Mouse (Mus musculus) monocyte, adult 5-6 weeks (primary cell): ENCODE data around the gene Nfe2l2. TPM values are rescaled to one million over a fixed set of nuclear protein-coding genes. Genes with fewer than 3 reads are reported as not detected.

Experiments
- ATAC-seq: fragments of 153-309, 156-312 bp; replicated peaks from 2 replicates; pipeline ENCODE4 v1.8.0; 2017; ENCODE audit warnings: mild to moderate bottlenecking; ENCODE audit not compliant: low TSS enrichment, insufficient number of reproducible peaks, severe bottlenecking, poor library complexity, low FRiP score
- total RNA-seq: library from RNA; stranded (forward); fragments of 200-1000, 200-491, 200-594 nt; gene quantifications from 3 replicates; pipeline ENCODE4 v1.2.3, GENCODE M21; 2017

The Nfe2l2 gene
- 147 to 253 TPM (median 230 TPM) in 3 replicates for total RNA-seq

DNA sequence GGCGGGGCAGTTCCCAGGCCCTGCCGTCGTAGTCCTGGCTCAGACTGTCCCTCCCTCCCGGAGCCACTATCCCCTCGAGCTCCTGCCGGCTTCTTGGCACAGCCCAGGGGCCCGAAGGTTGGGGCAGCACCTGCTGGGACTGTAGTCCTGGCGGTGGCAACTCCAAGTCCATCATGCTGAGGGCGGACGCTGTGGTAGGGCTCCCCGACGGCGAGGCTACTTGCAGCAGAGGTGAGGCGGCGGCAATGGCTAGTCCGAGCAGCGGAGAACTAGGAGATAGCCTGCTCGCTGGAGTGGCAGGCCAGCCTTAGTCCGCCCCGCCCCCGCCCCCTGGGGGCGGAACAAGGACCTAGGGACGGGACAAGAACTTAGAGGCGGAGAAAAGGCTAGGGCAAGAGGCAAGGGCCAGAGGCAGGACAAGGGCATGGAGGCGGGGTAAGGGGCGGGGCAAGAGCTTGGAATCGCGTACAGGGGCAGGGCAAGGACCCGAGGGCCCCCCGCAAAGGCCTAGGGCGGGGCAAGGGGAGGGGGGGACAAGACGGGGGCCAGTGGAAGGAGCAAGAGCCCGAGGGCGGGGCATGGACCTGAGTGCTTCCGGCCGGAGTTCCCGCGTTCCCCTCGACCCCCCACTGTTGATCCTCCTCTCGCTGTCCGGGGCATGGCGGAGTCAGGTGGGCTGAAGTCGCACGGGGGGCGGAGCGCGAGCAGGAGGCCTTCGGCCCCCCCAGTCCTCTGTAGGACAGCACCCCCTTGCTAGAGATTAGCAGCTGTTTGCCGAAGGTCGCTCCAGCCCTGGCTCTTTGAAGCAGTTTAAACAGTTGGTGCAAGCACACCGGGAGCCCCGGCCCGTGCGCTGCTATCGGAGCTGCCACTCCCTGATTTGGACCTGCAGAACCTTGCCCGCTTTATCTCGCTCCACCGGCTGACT is at the start of gene Nfe2l2:
Gene Nfe2l2 (minus strand): TSS at position 408 of the 928 bp plus-strand sequence.
- peak; percentile 84 for ATAC-seq

GRCm38 (mm10) chr2:75752306-75753175 is 48.1 kb upstream of the Nfe2l2 start:
- no peak for ATAC-seq

DNA sequence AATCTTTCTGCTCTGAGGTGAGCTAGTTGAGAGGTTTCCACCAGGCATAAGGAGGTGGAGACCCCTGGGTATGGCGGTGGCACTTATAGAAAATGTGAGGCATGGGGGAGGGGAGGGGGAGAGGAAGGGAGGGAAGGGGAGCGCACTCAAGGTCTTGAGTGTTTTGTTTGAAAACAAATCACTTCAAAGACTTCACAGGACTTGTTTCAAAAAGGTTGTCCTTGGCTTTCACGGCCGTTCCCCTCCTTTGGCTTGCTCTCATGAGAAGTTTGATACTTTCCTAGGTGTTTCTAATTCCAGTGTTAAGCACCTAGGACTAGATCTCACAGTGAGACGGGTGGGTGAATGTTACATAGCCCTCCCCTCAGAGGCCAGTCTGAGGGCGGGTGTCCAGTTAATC is 47.5 kb upstream of the Nfe2l2 start:
- no peak for ATAC-seq

- no peak for ATAC-seq
Measured at GRCm38 (mm10) chr2:75750869-75751268, 46.4 kb upstream of the Nfe2l2 start.

DNA sequence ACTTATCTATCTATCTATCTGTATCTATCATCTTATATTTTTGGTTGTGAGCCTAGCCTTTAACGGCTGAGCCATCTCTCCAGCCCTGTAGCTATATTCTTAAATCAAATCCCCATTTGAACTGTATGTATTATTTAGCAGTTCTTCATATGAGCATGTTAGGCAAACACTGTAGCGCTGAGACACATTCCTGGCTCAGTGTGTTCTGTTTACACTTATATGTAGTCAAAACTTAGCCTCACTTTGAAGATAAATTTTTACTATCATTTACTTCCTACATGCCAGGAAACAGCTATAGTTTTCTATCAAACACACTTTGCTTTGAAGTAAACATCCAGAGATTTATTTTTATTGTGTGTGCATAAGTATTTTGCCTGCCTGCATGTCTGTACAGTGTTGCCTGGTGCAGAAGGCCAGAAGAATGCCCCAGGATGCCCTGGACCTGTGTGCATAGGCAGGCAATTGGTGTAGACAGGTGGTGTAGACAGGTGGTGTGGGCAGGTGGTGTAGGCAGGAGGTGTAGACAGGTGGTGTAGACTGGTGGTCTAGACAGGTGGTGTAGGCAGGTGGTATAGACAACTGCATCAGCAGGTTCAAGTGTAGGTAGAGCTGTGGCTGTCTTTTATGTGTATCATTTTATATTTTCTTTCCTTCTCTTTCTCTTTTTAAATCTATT is 45.7 kb upstream of the Nfe2l2 start:
- ATAC-seq, result no peak

DNA sequence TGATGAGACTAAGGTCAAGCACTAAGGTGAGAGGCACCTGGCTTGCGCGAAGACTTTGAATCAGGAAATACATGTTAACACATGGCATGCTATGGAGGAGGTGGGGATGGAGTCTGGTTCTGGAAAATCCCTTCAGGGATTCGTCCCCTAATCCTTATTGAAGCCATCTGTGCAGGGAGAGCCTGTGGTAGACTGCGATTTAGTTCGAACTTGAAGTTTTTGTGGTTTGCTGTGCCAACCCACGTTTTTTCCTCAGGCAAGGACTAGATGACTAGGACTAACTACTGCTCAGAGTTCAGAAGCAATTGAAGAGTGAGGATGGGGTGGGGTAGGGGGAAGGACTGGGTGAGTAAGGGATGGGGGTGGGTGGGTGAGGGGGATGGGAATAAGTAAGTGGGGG is 44.4 kb upstream of the Nfe2l2 start:
- no peak for ATAC-seq

DNA sequence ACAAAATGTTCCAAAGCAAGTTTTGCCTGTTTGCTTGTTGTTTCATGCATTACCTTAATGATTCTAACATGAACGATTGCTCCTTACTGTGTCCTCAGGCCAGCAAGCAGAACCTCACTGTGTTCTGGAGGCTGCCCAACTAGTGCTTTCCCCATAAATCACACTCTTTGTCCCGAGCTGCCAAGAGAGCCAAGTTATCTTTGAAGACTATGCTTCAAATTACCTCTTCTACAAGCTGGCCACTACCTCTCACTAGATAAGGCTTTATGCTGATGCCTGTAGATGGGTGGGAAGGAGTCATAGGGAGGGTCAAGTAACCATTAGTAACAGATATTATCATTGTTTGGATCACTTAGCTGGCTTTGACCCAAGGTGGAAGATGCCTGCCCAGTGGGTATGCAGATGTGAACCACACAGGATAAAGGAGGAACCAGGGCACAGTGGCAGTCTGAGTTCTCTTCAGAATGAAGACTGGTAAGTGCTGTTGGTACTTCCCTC is 32.6 kb upstream of the Nfe2l2 start:
- ATAC-seq, result peak; percentile 82

GRCm38 (mm10) chr2:75734196-75734865 is 29.9 kb upstream of the Nfe2l2 start:
- no peak for ATAC-seq

DNA sequence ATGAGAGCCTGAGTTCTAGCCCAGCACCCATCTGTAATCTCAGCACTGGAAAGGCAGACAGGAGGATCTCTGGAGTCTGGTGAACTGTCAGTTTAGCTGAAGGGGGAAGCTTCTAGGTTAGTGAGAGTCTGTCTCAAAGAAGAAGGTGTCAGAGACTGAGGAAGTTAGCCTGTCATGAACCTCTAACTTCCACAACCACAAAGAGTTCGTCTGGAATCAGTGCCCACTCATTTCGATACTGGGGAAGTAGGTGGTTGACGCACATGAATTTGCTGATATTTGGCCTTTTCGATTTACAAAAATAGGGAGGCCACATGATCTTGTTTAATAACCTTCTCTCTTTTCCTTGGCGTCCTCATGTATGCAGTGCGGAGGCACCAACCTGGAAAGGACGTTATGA is 28.7 kb upstream of the Nfe2l2 start:
- peak; percentile 68 for ATAC-seq

- no peak for ATAC-seq
Measured at GRCm38 (mm10) chr2:75731929-75732328, 27.5 kb upstream of the Nfe2l2 start.

- peak; percentile 66 for ATAC-seq
Measured at GRCm38 (mm10) chr2:75731233-75731651, 26.8 kb upstream of the Nfe2l2 start.

DNA sequence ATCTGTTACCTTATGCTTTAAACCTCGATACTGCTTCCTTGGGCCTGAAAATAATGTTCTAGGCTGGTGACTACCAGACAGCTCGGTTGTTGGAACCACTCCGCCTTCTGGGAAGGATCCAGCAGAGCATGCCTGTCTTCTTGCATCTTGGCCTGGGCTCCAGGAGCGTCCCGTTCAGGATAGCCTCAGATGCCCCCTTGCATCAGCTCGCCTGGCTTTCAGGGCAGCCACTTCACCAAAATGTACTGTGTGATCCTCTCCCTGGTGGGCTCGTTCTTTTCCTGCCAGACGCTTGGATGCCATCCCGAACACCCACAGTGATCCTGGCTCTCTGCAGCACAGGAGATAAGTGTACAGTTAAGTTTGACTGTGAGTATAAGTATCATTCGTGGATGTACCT is 25.6 kb upstream of the Nfe2l2 start:
- ATAC-seq, result no peak

DNA sequence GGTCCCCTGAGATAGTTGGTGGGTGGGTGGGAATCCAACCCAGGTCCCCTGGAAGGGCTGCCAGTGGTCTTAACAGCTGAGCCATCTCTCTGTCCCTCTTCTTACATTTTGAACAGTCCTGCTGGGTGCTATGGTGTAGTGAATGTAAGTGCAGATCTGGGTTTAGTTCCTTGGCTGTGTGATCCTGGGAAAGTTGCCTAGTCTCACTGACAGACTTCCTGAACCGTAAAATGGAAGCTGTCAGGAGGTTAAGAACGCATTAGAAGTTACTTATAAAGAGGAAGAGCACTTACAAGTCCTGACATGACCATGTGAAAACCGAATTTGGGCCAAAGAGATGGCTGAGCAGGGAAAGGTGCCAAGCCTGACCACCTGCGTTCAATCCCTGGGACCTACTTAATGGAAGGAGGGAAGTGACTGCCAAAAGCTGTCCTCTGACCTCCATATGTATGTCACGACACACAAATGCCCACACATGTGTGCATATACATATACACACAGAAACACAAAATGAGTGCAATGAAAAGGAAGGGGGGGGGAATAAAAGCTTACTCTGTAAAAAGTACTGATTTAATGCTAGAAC is 20.5 kb upstream of the Nfe2l2 start:
- no peak for ATAC-seq

DNA sequence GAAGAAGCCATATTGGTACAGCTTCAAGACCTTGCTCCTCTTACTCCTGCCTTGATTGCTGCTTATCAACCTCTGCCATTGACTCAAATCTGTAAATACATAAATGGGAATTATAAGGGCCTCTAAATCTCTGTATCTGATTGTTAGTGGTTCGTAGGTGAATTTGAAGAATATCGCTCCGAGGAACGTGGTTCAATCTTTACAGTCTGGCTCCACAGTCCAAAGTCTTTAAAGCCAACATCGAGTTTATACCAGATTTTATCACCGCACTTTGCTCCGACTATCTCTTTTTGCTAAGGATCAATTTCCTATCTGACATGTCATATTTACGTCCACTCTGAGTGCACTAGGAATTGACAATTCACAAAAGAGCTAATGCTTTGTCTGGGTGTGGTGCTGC is 19.0 kb upstream of the Nfe2l2 start:
- ATAC-seq, result no peak

- no peak for ATAC-seq
Measured at GRCm38 (mm10) chr2:75722893-75723292, 18.5 kb upstream of the Nfe2l2 start.

DNA sequence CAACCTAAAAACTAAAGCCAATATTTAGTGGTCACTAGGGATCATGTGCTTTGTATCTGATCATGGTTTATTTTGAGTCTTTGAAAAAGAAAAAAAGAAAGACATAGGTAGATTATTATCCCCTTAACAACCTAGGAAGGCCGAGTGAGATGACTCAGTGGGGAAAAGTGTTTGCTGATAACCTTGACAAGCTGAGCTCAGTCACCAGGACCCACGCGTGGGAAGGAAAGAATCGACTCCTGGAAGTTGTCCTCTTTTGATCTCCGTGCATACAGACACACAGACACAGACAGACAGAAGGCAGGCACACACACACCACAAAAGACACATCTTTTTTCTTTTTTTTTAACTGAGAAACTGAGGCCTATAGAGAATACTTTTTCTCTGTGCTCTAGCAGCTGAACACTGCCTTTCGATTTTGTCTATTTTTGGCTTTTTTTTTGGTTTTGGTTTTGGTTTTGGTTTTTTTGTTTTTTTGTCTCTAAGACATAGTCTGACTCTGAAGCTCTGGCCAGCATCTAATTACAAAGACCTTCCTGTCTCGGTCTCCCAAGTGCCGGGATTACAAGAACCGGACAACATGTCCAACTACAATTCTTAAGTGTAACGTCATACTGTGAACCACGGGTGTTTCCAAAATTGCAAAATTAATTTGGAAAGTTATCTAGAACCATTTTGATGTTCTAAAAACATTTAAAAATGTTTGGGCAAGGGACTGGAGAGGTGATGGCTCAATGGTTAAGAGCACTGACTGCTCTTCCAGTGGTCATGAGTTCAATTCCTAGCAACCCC is 16.0 kb upstream of the Nfe2l2 start:
- ATAC-seq, result peak; percentile 54

- ATAC-seq, result no peak
Measured at GRCm38 (mm10) chr2:75719331-75719869, 15.0 kb upstream of the Nfe2l2 start.
